Mouse (Mus musculus): ENCODE measurements at regions not wholly inside any gene's neighbourhood (a gene's known extent, or its start where the extent isn't known, plus 50 kb on each side); places are given as distances from the start of the nearest gene placed in this dataset.

DNA sequence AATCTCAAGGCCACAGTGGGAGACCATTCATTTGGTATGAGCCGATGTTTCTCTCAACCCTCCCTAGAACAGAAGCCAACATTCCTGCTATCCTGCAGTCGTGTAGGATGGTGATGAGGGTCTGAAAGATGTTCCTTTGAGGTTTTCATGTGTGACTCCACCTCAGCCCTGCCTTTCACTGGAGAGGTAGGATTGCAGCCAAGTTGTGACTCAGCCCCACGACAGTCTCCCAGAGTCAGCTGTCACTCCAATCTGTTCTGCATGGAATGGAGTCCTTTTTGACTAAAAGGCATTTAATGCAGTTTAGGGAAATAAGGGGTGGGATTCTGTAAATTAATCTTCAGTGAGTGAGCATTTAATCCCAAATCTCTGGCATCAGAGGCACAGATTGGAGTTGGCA, 706.5 kb downstream of the Tmem132b start:
- peak; percentile 75 to 81 for DNase-seq (ENCODE audit: low spot score in 2 of 2)
- H3K27ac ChIP-seq, result peak overlapping the region; percentile 86
- no peak for TF ChIP-seq CTCF (conservative IDR thresholded peaks at IDR 0.05)
- H3K4me3 ChIP-seq, result no peak overlapping the region

GRCm38 (mm10) chr5:126245776-126246175, 714.2 kb downstream of the Tmem132b start:
- Histone ChIP-seq H3K4me3 (no peak overlapping the region), H3K27ac (no peak overlapping the region)
- no peak for TF ChIP-seq CTCF (conservative IDR thresholded peaks at IDR 0.05)
- no peak for DNase-seq (ENCODE audit: low spot score in 2 of 2)

GRCm38 (mm10) chr5:126250331-126250730, 718.8 kb downstream of the Tmem132b start:
- Histone ChIP-seq H3K4me3 (no peak overlapping the region), H3K27ac (no peak overlapping the region)
- no peak for DNase-seq (ENCODE audit: low spot score in 2 of 2)
- no peak for TF ChIP-seq CTCF (conservative IDR thresholded peaks at IDR 0.05)

DNA sequence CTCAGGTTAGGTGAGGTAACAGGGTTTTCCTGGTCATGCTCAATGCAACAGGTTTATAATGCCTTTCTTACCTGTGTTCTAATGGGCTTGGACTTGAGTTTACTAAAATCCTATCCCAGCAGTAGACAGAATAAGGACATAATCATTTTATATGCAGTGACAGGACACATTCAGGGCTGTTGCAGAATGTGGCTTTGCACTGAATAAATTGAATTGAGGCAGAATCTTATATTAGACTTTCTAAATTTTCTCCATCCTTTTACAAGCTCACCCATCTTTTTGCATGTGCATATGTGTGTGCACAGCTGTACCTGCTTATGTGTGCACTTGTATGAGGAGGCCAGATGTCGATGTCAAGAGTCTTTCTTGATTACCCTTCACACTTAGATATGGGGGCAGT, 723.1 kb downstream of the Tmem132b start:
- no peak overlapping the region for H3K27ac ChIP-seq

DNA sequence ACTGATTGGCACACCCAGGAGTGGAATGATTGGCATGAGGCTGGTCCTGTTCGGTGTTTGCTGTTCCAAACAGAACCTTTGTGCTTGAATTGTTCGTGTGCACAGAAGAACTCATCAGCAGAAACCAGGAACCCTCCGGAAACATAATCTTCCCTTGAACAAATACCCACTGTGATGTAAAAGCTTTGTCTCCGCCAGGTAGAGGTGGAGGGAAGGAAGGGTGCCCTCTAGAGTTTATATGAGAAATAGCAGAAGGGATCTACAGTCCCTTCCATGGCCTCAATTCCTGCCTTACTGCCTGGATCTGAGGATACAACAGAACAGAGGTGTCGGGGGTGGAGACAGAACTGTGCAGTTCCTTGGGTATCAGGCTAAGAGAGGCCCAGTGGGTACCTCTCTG, 726.3 kb downstream of the Tmem132b start:
- H3K4me3 ChIP-seq, result no peak overlapping the region
- no peak for DNase-seq (ENCODE audit: low spot score in 2 of 2)
- TF ChIP-seq CTCF (conservative IDR thresholded peaks at IDR 0.05), result peak; percentile 69
- H3K27ac ChIP-seq, result no peak overlapping the region

More for the DNA sequence above, 723.1 kb downstream of the Tmem132b start:
- no peak overlapping the region for H3K4me3 ChIP-seq
- no peak for DNase-seq (ENCODE audit: low spot score in 2 of 2)
- TF ChIP-seq CTCF (conservative IDR thresholded peaks at IDR 0.05), result no peak

DNA sequence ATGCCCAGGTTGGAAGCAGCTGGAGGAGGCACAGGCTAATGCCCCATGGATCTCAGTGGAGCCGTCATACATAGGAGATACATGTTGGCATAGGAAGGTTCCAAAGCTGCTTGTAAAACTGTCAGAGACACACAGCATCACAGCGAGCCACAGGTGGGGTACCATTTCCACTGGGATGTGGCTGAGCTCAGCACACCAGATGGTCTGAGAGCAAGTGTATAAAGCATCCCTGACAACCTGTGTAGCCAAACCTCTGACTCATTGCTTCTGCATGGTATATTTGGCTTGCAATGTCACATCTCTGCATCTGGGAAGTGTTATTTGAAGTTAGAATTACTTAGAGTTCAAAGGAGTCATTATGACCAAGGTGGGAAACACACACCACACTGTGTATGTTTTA, 734.9 kb downstream of the Tmem132b start:
- Histone ChIP-seq H3K4me3 (no peak overlapping the region), H3K27ac (no peak overlapping the region)
- TF ChIP-seq CTCF (conservative IDR thresholded peaks at IDR 0.05), result no peak
- no peak for DNase-seq (ENCODE audit: low spot score in 2 of 2)

DNA sequence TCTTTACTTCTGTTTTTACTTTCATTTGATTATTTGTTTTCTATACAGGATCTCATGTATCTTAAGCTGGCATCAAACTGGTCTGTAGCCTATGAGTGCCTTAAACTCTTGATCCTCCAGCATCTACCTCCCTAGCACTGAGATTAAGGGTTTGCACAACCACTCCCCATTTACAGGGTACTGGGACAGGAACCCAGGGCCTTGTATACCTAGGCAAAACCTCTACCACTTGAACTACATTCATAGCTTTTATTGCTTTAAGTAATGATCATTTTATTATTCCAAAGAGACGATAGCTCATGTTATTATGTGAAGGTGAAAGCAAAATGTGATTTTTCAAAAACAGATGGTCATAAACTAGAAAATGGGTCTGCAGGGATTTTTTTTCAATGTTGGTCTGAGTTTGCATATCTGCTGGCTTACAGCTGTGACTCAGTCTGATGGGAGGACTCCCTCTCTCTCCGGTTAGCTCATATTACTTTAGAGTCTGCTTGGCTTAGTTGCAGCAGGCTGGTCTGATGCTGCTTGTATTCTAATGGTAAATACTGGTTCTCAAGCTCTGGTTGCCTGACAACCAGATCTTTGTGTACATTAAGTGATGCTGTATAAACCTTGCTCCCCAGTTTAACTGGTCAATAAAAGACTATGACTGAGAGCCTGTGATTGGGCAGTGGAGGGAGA, 735.5 kb downstream of the Tmem132b start:
- DNase-seq (ENCODE audit: low spot score in 2 of 2), result no peak
- TF ChIP-seq CTCF (conservative IDR thresholded peaks at IDR 0.05), result no peak
- Histone ChIP-seq H3K4me3 (no peak overlapping the region), H3K27ac (peak overlapping the region; percentile 47; the same call in 1 of the 2 replicates)

GRCm38 (mm10) chr5:126268592-126268991, 737.0 kb downstream of the Tmem132b start:
- Histone ChIP-seq H3K27ac (no peak overlapping the region; the same call in 1 of the 2 replicates), H3K4me3 (no peak overlapping the region)
- DNase-seq (ENCODE audit: low spot score in 2 of 2), result peak; percentile 39 to 63
- TF ChIP-seq CTCF (conservative IDR thresholded peaks at IDR 0.05), result no peak

- no peak for TF ChIP-seq CTCF (conservative IDR thresholded peaks at IDR 0.05)
- H3K4me3 ChIP-seq, result no peak overlapping the region
- no peak overlapping the region; the same call in 1 of the 2 replicates for H3K27ac ChIP-seq
- DNase-seq (ENCODE audit: low spot score in 2 of 2), result peak; percentile 12 to 34
Measured at GRCm38 (mm10) chr5:126274316-126274715, 742.7 kb downstream of the Tmem132b start.

DNA sequence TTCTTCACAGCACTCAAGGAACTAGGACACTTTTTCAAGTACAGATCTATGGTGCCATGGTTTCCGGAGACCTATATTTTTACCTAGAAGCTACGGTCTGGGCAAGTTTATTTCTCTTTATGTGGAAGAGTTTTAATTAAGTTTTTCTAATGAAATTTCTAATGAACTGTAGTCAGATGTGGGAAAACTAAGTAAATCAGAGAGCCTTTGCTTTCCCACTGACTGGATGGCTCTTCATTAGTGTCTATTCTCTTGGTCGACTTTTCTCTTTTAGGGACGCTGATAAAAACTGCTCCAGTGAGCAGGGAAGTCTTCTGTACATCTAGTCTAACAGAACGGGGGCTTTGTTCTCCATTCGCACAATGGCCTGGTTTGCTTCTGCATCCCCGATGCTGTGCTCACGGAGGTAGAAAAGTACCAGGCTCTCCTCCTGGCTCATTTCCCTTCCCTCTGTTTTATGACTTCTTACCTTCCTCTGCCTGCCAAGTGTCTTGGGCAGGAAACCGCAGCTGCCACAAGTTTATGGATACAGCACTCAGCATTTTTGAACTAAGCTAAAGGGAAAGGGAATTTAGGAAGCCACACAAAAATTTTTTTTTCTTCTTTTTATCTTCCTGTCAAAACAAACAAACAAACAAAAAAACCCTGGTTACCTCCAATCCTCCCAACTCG, 749.6 kb downstream of the Tmem132b start:
- Histone ChIP-seq H3K27ac (no peak overlapping the region), H3K4me3 (no peak overlapping the region)
- TF ChIP-seq CTCF (conservative IDR thresholded peaks at IDR 0.05), result no peak
- no peak for DNase-seq (ENCODE audit: low spot score in 2 of 2)

- DNase-seq (ENCODE audit: low spot score in 2 of 2), result no peak
- no peak overlapping the region for H3K27ac ChIP-seq
- no peak overlapping the region for H3K4me3 ChIP-seq
- no peak for TF ChIP-seq CTCF (conservative IDR thresholded peaks at IDR 0.05)
Measured at GRCm38 (mm10) chr5:126281782-126282181, 750.2 kb downstream of the Tmem132b start.

DNA sequence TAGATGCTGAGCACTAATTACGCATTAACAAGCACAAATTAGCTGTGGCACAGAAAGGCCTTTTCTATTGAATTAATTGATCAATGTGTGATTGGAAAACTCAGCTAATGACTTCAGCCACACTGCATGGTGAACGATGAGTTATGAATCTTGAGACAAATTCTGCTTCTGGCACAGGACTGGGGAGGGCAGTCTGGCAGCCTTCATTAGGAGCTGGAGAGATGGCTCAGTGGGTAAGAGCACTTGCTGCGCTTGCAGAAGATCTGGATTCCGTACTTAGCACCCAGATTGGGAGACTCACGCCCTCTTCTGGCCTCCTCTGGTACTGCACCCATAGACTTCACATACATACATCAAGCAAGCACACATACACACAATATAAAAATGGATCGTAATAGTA, 793.3 kb downstream of the Tmem132b start:
- TF ChIP-seq CTCF (conservative IDR thresholded peaks at IDR 0.05), result peak; percentile 64
- no peak overlapping the region for H3K27ac ChIP-seq
- no peak for DNase-seq (ENCODE audit: low spot score in 2 of 2)
- no peak overlapping the region for H3K4me3 ChIP-seq

GRCm38 (mm10) chr5:126328276-126328675, 796.7 kb downstream of the Tmem132b start:
- DNase-seq (ENCODE audit: low spot score in 2 of 2), result no peak
- TF ChIP-seq CTCF (conservative IDR thresholded peaks at IDR 0.05), result peak; percentile 50
- no peak overlapping the region for H3K4me3 ChIP-seq

GRCm38 (mm10) chr5:126335091-126335490, 803.5 kb downstream of the Tmem132b start:
- no peak for TF ChIP-seq CTCF (conservative IDR thresholded peaks at IDR 0.05)

More at GRCm38 (mm10) chr5:126328276-126328675, 796.7 kb downstream of the Tmem132b start:
- H3K27ac ChIP-seq, result no peak overlapping the region

More at GRCm38 (mm10) chr5:126335091-126335490, 803.5 kb downstream of the Tmem132b start:
- no peak for DNase-seq (ENCODE audit: low spot score in 2 of 2)
- Histone ChIP-seq H3K27ac (no peak overlapping the region), H3K4me3 (no peak overlapping the region)
